Mouse (Mus musculus) layer of hippocampus, adult 9-10 months (tissue): ENCODE measurements around the gene Polr1c.

Experiments used
- DNase-seq: peaks from one replicate; pipeline ENCODE4 v3.0.0; 2022; ENCODE audit warnings: low spot score

Polr1c gene

DNA sequence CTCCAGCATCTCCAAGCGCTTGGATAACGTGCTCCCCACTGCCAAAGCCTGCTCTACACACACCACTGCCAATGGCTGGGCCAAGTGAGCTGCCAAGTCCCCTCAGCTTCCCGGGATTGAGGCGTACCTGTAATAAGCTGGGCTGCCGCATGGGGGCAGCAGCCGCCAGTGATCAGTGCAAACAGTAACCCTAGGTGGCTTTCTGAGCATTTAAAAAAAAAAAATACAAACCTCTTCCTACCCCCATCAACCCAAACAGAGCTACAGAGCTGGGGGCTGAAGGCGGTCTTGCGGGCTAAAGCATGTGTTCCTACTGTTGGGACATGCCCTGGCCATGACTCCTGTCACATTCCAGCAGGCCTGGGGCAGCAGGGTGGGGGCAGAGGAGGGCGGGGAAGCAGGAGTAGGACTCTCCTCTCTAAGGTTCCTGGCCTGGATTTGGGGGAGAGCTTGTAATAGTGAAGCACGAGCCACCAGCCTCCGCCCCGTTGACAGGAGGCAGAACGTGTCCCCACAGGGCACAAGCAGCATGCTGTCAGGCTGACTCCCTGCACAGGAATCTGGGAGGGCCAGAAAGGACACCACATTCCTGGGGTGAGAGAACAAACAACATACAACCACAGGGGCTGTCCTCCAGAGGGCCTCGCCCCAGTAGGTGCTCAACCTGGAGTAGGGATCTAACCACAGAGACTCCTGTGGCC lies 18.2 kb upstream of the Polr1c start:
- peak; percentile 69 for DNase-seq

DNA sequence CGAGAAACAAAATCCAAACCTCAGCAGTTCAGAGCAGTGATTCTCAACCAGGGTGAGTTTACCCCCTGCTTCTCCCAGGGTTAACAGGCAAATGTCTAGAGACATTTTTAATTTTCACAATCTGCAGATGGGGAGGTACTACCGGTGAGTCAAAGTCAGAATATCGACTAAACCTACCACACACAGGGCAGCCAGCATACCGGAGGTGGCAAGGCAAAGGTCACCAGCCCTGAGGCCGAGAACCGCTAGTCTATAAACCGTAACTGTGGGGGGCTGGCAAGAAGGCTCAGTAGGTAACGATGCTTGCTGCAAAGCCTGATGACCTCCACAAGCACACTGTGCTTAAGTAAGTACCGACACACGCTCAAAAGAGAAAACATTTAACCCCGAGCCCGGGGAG lies 17.6 kb upstream of the Polr1c start:
- DNase-seq, result no peak

DNA sequence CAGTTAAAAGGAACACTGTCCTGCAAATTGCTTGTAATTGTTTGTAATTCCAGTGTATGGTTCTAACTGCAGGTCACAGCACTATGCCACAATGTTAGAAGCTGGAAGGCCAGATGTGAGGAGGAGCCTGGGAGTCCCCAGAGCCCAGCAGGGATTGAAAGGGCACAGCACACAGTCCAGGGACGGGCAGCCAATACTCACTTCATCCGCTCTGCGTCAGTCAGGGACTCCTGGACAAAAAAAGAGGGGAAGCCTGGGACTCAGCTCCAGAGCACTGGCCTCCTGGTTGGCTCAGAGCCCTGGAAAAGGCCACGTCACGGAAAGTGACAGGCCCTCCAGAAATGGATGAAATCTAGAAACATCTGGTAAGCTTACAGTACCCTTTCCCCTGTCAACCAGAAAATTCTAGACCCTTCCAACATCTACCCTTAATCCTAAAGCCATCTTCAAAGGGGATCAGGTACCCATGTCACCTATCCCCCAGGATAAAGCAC lies 14.4 kb upstream of the Polr1c start:
- no peak for DNase-seq

DNA sequence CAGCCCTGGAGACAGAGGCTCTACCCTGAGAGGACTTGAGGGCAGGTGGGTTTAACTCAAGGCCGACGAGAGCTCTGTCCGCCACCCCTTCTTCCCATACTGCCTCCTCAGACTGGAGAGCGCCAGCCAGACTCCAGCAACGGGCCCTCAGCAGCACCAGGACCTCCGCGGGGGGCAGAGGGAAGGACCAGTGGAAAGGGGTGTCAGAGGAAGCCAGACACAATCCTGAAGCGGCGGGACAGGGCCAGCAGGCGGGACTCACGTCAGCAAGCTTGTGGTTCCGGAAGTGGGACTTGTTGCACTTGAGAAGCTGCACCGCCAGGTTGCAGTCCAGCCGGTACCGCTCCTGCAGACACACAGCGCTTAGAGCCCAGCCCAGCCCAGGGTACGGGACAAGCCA lies 11.8 kb upstream of the Polr1c start:
- no peak for DNase-seq

DNA sequence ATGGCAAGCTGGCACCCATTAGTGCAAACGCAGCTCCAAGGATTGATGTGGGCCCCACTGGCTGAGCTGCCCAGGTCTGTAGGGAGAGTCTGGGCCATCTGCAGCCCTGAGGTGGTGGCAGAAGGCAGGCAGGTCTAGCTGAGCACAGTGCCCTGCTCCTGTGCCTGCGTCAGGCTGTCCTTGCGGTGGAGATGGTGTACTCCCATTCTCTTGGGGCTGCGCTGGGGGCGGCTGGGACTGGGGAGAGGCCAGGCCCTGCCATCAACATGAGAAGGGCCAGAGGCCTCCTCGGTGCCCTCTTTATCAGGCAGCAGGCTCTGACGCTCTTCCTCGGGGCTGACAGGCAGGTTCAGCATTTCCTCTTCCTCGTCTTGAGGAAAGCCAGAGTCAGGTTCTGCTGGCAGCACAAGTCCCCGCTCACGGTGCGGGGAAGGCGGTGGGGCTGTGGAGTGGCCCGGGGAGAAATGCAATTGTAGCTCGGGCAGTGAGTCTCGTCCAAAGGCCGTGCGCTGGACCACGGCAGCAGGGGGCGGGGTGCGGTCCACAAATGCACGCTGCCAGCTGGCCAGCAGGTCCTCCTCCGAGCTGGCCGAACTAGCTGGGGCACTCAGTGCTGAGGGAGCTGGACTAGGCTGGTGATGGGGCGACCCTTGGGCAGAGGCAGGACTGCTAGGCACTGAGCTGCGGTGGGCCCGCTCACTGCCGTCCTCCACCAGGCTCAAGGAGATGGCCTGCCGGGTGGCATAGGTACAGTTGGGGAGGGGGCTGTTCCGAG lies 10.6 kb upstream of the Polr1c start:
- no peak for DNase-seq

DNA sequence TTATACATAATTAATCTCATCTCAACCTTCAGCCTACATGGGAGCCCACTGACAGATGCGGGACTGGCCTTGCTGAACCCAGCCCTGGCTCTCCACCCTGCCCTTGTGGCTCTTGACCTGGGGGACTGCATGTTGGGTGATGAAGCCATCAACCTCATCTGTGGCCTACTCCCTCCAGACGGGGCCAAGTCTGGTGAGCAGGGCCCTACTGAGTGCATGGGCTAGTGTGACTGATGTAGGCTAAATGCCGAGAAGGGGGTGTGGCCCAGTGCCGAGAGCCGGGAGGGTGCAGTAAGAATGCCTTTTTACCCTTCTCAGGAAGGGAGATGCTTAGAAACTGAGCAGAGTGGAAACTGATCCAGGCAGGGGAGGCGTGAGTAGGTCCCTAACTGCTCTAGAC lies 7.3 kb upstream of the Polr1c start:
- no peak for DNase-seq

DNA sequence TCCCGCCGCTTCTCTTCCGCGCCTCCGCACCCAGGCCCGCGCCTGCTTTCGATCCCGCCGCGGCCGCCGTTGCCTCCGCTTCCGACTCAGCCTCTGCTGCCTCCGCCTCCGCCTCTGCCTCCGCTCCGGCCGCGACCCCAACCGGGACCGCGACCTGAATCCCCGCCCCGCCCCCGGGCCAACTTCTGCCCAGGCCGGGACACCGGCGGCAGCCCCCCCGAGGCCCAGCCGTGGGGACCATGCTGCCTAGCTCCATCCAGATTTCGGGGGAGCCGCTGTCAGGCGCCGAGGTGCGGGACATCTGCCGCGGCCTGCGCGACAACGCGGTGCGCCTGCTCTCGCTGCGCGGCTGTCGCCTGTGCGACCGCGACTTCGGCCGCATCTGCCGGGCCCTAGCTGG lies 6.3 kb upstream of the Polr1c start:
- DNase-seq, result no peak

DNA sequence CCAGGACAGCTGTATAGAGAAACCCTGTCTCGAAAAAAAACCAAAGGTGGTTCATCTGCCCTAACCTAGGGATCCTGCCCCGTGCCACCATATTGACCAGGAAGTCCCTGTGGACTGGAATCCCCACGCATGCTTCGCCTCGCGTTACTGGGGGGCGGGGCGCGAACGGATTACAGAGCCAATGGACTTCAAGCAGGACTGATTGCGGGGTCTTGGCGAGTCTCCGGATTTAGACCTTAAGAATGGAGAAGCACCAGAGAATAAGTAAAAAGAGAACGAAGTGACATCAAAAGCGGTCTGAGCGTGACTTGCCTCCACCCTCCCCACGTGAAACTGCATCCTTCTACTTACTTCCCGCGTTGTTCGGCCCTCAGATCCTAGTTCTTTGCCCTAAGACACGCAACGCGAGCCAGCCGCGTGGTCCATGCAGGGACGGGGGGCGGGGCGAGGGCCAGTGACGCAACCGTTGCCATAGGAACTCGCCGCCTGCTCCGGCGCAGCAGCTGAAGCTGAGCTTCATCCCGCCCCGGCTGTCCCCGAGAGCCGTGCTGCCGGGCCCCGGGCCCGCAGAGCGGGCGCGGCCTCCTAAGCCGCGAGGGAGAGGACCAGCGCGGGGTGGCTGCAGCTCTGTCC lies 5.7 kb upstream of the Polr1c start, which contains the start of gene Lrrc73:
Gene Lrrc73 (plus strand): TSS at position 80 of the 633 bp plus-strand sequence.
- DNase-seq, result peak; percentile 79

DNA sequence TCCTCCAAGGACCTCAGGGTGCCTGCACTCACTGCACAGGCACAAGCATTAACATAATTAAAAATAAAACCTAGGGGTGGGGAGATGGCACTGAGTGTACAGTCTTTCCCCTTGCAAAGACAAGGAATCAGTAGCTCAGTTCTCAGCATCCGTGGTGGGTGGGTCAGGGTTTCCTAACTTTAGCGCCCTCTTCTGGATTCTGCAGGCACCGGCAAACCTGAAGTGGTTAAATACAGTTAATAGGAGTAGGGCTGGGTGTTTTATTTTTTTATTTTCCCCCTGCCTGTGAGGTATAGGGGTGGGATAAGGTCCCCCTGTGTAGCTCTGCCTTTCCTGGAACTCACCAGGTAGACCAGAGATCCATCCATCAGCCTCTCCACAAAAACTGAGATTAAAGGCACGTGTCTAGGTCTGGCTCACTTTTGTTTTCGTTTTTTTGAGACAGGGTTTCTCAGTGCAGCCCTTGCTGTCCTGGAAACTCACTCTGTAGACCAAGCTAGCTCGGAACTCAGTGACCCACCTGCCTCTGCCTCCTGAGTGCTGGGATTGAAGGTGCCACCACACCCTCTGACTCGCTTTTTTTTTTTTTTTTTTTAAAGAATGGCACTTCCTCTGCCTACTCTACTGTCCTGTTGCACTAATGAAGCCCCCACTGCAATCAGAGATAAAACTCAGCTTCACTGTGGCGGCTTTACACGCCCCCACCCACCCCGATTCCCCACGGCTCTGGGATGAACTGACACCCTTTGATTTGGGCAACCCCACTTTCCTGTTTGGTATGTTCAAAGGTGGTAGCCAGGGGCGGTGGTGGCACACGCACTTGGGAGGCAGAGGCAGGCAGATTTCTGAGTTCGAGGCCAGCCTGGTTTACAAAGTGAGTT lies 5.0 kb upstream of the Polr1c start:
- DNase-seq, result peak; percentile 49

DNA sequence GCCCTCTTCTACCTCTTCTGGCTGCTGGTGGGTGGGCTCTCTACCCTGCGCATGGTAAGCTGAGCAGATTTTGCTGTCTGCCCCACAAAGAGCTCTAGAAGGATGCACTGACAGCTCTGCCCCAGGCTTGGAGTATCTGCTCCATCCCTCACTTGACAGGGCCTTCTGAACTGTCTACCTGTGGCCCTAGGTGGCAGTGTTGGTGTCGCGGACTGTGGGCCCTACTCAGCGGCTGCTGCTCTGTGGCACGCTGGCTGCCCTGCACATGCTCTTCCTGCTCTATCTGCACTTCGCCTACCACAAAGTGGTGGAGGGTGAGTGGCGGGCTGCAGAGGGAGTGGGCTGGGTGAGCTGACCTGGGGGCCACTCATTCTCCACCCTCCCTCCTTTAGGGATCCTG lies 3.3 kb upstream of the Polr1c start:
- DNase-seq, result no peak

DNA sequence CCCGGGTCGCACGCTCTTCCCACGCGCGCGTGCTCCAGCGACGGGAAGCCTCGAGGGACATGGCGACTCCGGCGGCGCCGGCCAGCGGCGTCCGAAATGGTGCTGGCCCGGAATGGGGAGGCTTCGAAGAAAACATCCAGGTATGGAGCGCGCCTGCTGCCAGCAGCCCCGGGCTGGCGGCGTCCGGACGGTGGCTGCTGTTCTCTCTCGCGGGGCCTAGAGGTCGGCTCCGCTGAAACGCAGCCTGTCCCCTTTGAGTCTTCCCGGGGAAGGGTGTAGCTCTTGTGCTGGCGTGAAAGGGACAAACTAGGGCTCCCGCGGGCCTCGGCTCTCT lies 302 bp upstream of the Polr1c start:
- DNase-seq, result no peak

DNA sequence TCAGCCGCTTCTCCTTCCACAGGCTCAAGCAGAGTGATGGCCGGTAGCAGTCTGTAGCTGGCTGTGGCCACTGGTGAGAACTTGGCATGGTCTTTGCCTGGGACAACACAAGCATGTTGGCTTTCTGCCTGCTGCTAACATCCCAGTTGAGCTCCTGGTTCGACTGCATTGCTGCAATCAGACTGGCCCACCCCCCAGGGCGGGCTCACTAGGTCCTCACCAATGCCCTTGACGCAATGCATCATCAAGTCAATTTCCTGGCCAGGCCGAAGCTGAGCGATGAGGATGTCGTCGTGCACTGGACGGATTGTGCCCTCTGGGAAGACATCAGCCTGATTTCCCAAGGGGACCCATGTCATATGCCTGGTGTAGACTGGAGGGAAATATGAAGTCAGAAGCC lies 3.3 kb downstream of the Polr1c start:
- no peak for DNase-seq

DNA sequence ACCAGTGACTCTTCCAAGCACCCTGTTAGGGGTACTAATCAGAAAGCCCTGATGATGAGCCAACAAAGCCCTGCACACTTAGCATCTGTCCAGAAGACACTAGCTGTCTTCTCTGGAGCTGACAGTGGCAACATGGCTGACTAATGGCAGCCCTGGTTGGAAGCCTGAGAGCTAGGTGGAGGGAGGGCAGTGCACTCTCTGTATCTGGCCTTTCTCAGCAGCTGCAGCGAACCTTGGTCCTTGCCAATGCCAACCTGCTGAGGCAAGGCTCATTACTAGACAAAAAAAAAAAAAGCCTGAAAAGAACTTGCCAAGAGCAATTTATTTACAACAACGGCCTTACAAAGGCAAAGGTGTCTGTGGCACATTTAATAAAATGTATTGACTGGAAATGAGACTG lies 4.2 kb downstream of the Polr1c start:
- DNase-seq, result no peak

DNA sequence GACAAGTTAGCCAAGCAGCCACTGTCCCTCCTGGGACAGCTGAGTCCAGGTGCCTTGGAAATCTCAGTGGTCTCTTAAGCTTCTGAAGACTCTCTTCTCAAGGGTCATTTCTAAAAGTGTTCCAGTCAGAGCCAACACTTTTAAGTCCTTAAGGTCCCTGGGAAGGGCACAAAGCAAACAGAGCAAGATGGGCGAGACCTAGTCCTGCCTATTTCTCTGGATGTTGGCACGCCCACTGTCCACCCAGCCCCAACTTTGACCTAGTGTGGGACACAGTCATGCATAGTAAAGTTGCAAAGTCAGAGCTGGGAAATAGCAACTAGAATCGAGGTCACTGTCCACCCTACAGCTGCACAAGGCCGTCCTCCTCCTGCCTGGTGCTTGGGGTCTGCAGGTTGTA lies 4.9 kb downstream of the Polr1c start:
- no peak for DNase-seq

DNA sequence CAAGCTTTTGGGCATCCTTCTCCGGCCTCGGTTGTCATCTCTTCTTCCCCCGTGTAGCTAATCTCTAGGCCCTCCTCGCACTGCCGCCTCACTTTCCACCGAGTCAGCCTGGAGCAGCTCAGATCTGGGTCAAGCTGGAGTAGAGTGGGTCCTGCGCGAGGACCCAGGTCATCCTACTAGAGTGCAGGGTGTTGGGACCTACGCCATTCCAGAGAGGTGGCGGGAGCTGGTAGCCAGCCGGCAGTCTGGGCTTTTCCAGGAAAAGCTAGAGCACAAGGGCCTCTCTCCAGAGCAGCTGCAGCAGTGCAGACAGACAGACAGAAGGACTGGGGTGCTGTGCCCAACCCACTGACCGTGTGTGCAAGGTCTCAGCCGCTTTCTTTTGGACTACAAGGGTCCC lies 5.6 kb downstream of the Polr1c start:
- DNase-seq, result no peak

DNA sequence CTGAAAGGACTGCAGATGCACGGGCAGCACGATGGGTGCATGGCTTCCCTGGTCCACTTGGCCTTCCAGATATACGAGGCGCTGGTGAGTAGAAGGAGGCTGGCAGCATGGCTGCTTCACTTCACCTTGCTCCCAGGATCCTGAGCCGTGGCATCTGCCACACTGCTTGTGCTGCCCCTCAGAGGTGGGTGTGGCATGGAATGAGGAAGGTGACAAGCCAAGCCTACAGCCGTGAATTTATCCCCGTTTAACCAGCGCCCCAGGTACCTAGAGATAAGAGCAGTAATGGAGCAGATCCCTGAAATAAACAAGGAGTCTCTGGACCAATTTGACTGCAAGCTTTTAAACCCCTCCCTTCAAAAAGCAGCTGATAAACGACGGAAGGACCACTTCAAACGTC lies 6.4 kb downstream of the Polr1c start:
- no peak for DNase-seq

DNA sequence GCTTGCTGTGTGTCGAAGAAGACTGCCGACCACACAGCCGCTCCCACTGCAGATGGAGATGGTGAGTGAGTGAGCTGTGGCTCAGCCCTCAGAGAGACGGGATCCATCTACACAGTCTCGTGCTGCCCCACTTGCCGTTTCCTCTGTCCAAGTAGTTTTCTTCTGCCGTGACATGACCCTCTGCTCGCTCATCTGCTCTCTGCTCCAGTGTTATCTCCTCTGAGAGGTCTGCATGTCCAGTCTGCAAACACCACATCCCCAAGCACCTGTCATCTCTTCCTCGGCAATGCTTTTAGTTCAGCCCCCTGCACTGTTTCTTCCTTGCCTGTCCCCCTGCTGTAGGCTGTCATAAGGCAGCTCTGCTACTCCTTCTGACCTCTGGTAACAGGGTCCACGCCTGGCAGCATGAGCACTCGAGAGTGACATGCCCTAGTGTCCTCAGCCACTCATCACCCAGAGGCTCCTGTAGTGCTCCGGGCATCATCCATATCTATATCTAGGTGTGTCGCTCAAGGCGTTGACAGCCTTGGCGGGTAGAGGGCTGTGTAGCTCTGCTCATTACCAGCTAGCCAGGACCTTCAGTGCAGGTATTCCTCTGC lies 8.2 kb downstream of the Polr1c start:
- DNase-seq, result no peak

DNA sequence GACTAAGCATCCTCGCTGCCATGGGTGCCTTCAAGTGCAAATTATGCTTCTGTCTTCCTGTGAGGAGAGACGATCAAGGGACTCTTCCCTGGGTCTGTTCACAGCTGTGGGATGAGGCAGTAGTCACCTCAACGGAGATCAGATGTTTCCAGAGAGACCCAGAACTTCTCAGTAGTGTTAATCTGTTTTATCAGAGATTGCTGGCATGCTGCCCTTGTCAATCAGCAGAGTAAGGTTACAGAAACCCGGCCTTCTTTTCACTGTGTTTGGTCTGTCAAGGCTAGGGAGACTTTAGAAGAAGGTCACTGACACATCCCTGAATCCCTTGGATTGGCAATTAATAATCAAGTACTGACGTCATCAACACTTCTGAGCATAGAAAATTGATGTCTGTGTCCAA lies 10.4 kb downstream of the Polr1c start:
- no peak for DNase-seq

DNA sequence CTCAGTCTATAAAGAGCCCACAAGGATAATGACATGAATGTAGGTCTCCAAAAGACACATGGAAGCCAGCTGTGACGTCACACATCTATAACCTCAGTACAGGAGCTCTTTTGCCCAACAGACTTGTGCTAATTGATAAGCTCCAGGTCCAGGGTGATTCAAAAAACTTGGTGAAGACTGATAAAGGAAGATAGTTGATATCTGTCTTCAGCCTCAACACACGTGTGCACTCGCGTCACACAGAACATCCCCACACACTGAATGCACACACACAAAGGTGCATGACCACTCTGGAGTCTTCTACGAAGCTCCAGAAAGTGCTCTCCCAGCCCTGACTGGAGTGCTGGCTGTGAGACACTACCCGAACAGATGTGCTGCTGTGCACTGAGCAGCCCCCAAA lies 10.8 kb downstream of the Polr1c start:
- DNase-seq, result no peak

DNA sequence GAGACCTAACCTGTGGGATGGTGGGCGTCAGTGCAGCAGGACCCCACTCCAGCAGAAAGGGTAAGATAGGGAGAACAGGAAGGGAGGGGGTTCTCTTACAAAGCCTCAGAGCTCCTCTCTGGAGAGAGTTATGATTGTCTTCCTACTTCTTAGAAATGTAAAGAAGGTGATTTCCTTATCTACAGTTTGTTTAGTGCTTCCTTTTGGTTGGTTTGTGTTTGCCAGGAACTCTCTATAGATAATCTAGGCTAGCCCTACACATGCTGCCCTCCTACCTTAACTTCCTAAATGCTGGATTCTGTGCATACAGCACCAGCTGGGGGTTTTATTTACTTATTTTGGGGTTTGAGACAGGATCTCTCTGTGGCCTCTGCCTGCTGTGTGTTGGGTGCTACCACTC lies 11.8 kb downstream of the Polr1c start:
- no peak for DNase-seq

DNA sequence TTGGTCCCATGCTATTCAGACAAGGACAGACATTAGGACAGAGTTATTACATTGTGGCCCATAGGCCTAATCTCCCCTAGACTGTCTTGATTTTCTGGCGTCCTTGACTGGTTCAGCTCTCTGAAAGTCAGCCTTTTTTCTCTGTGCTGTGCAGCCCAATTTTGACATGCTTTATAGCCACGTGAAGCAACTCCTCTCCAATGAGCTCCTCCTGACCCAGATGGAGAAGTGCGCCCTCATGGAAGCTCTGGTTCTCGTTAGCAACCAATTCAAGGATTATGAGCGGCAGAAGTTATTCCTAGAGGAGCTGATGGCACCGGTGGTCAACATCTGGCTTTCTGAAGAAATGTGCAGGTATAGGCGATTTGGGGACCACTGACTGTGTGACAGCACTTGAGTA lies 20.3 kb downstream of the Polr1c start:
- no peak for DNase-seq

DNA sequence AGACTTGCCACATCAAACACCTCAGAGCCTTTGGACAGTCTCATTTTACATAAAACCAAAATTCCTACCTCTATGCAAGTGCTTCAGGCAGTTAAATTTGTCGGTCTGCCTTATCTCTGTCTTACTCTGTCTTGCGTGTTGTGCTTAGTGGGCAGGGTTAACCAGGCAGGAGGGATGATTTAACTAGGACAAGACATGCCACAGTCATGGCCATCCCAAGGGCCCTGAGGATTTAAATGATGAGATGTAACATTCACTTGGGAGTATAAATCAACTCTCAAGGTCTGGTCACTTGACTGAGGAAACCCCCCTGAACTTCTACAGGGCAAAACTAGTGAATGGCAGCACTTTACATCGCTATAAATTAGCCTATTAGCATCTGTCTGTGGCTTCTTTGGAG lies 26.3 kb downstream of the Polr1c start:
- DNase-seq, result no peak
